Mouse (Mus musculus): ENCODE measurements at regions not wholly inside any gene's neighbourhood (a gene's known extent, or its start where the extent isn't known, plus 50 kb on each side); places are given as distances from the start of the nearest gene placed in this dataset.

- DNase-seq (ENCODE audit: extremely low spot score in 1 of 2, low spot score in 2 of 2), result no peak
- no peak overlapping the region for H3K4me3 ChIP-seq
- no peak overlapping the region for H3K27ac ChIP-seq
- no peak for TF ChIP-seq CTCF (IDR thresholded peaks at IDR 0.05)
- intact Hi-C loops (cut with DNase I), result no loop called here
Observed at GRCm38 (mm10) chr13:16279974-16280373, 268.3 kb downstream of the Inhba start.

- intact Hi-C loops (cut with DNase I), result no loop called here
- Histone ChIP-seq H3K4me3 (no peak overlapping the region), H3K27ac (no peak overlapping the region)
- no peak for TF ChIP-seq CTCF (IDR thresholded peaks at IDR 0.05)
- no peak for DNase-seq (ENCODE audit: extremely low spot score in 1 of 2, low spot score in 2 of 2)
Observed at GRCm38 (mm10) chr13:16280742-16281141, 269.1 kb downstream of the Inhba start.

GRCm38 (mm10) chr13:16281777-16282176, 270.1 kb downstream of the Inhba start:
- intact Hi-C loops (cut with DNase I), result no loop called here
- Histone ChIP-seq H3K4me3 (no peak overlapping the region), H3K27ac (no peak overlapping the region)
- no peak for DNase-seq (ENCODE audit: extremely low spot score in 1 of 2, low spot score in 2 of 2)
- TF ChIP-seq CTCF (IDR thresholded peaks at IDR 0.05), result no peak

GRCm38 (mm10) chr13:16282230-16282629, 270.6 kb downstream of the Inhba start:
- Histone ChIP-seq H3K4me3 (no peak overlapping the region), H3K27ac (no peak overlapping the region)
- intact Hi-C loops (cut with DNase I), result no loop called here
- no peak for DNase-seq (ENCODE audit: extremely low spot score in 1 of 2, low spot score in 2 of 2)
- TF ChIP-seq CTCF (IDR thresholded peaks at IDR 0.05), result no peak

- no peak overlapping the region for H3K4me3 ChIP-seq
- intact Hi-C loops (cut with DNase I), result no loop called here
- no peak for TF ChIP-seq CTCF (IDR thresholded peaks at IDR 0.05)
- no peak overlapping the region for H3K27ac ChIP-seq
- DNase-seq (ENCODE audit: extremely low spot score in 1 of 2, low spot score in 2 of 2), result no peak
Observed at GRCm38 (mm10) chr13:16283336-16283735, 271.7 kb downstream of the Inhba start.

- H3K27ac ChIP-seq, result no peak overlapping the region
- intact Hi-C loops (cut with DNase I), result loop anchor here (10.0 kb wide), 1 partner anchor 265 kb away; no protein-coding TSS in a partner anchor
- DNase-seq (ENCODE audit: extremely low spot score in 1 of 2, low spot score in 2 of 2), result no peak
- no peak overlapping the region for H3K4me3 ChIP-seq
- no peak for TF ChIP-seq CTCF (IDR thresholded peaks at IDR 0.05)
Observed at GRCm38 (mm10) chr13:16289633-16290032, 278.0 kb downstream of the Inhba start.

- no peak for TF ChIP-seq CTCF (IDR thresholded peaks at IDR 0.05)
- H3K4me3 ChIP-seq, result no peak overlapping the region
- intact Hi-C loops (cut with DNase I), result loop anchor here (10.0 kb wide), 1 partner anchor 266 kb away; no protein-coding TSS in a partner anchor
- peak in 1 of 2 experiments; percentile 14 for DNase-seq (ENCODE audit: extremely low spot score in 1 of 2, low spot score in 2 of 2)
- H3K27ac ChIP-seq, result no peak overlapping the region
Observed at GRCm38 (mm10) chr13:16290784-16291183, 279.1 kb downstream of the Inhba start.

GRCm38 (mm10) chr13:16291661-16292291, 280.1 kb downstream of the Inhba start:
- DNase-seq (ENCODE audit: extremely low spot score in 1 of 2, low spot score in 2 of 2), result no peak
- intact Hi-C loops (cut with DNase I), result loop anchor here (10.0 kb wide), 1 partner anchor 267 kb away; no protein-coding TSS in a partner anchor
- TF ChIP-seq CTCF (IDR thresholded peaks at IDR 0.05), result no peak
- Histone ChIP-seq H3K4me3 (no peak overlapping the region), H3K27ac (no peak overlapping the region)

- Histone ChIP-seq H3K4me3 (no peak overlapping the region), H3K27ac (no peak overlapping the region)
- DNase-seq (ENCODE audit: extremely low spot score in 1 of 2, low spot score in 2 of 2), result no peak
- intact Hi-C loops (cut with DNase I), result loop anchor here (10.0 kb wide), 1 partner anchor 275 kb away; no protein-coding TSS in a partner anchor
- TF ChIP-seq CTCF (IDR thresholded peaks at IDR 0.05), result no peak
Observed at GRCm38 (mm10) chr13:16299756-16300155, 288.1 kb downstream of the Inhba start.

- H3K27ac ChIP-seq, result no peak overlapping the region
- H3K4me3 ChIP-seq, result no peak overlapping the region
- TF ChIP-seq CTCF (IDR thresholded peaks at IDR 0.05), result no peak
- intact Hi-C loops (cut with DNase I), result no loop called here
- DNase-seq (ENCODE audit: extremely low spot score in 1 of 2, low spot score in 2 of 2), result no peak
Observed at GRCm38 (mm10) chr13:16314669-16315068, 303.0 kb downstream of the Inhba start.

GRCm38 (mm10) chr13:16315689-16316088, 304.0 kb downstream of the Inhba start:
- Histone ChIP-seq H3K27ac (no peak overlapping the region), H3K4me3 (no peak overlapping the region)
- intact Hi-C loops (cut with DNase I), result no loop called here
- no peak for DNase-seq (ENCODE audit: extremely low spot score in 1 of 2, low spot score in 2 of 2)
- no peak for TF ChIP-seq CTCF (IDR thresholded peaks at IDR 0.05)

GRCm38 (mm10) chr13:16316581-16316980, 304.9 kb downstream of the Inhba start:
- DNase-seq (ENCODE audit: extremely low spot score in 1 of 2, low spot score in 2 of 2), result no peak
- TF ChIP-seq CTCF (IDR thresholded peaks at IDR 0.05), result no peak
- intact Hi-C loops (cut with DNase I), result no loop called here
- H3K27ac ChIP-seq, result no peak overlapping the region
- H3K4me3 ChIP-seq, result no peak overlapping the region

GRCm38 (mm10) chr13:16317412-16317811, 305.8 kb downstream of the Inhba start:
- TF ChIP-seq CTCF (IDR thresholded peaks at IDR 0.05), result no peak
- intact Hi-C loops (cut with DNase I), result no loop called here
- Histone ChIP-seq H3K4me3 (no peak overlapping the region), H3K27ac (no peak overlapping the region)
- DNase-seq (ENCODE audit: extremely low spot score in 1 of 2, low spot score in 2 of 2), result no peak
